Mouse (Mus musculus) hindbrain, embryonic 13.5 days (tissue): ENCODE measurements around the gene Ntf5. TPM values are rescaled to one million over a fixed set of nuclear protein-coding genes. Genes with fewer than 3 reads are reported as not detected.

Experiments
- ATAC-seq: fragments of 200-750 bp; cut with Nextera tagmentation; 2 replicates; pipeline ENCODE4 v1.8.0; 2017; ENCODE audit warnings: moderate TSS enrichment; ENCODE audit not compliant: low FRiP score
- H3K27ac ChIP-seq: fragments of 300-500 bp; sonication (generic); 2 replicates; pipeline ENCODE4 v1.5.1; 2015; ENCODE audit warnings: inconsistent platforms, mild to moderate bottlenecking, moderate library complexity
- H3K27me3 ChIP-seq: fragments of 300-500 bp; sonication (generic); 2 replicates; pipeline ENCODE4 v1.6.1; 2015; ENCODE audit warnings: mild to moderate bottlenecking, inconsistent platforms
- H3K36me3 ChIP-seq: fragments of 300-500 bp; sonication (generic); 2 replicates; pipeline ENCODE4 v1.6.1; 2015; ENCODE audit warnings: mild to moderate bottlenecking, inconsistent platforms
- H3K4me1 ChIP-seq: fragments of 300-500 bp; sonication (generic); replicated peaks from 2 replicates; pipeline ENCODE4 v1.6.1; 2015; ENCODE audit warnings: inconsistent platforms
- H3K4me2 ChIP-seq: fragments of 300-500 bp; sonication (generic); 2 replicates; pipeline ENCODE4 v1.6.1; 2015; ENCODE audit warnings: inconsistent platforms, mild to moderate bottlenecking, moderate library complexity
- H3K4me3 ChIP-seq: fragments of 300-500 bp; sonication (generic); 2 replicates; pipeline ENCODE4 v1.5.1; 2015; ENCODE audit warnings: mild to moderate bottlenecking, inconsistent platforms
- H3K9ac ChIP-seq: fragments of 300-500 bp; sonication (generic); 2 replicates; pipeline ENCODE4 v1.6.1; 2015; ENCODE audit warnings: mild to moderate bottlenecking, inconsistent platforms
- H3K9me3 ChIP-seq: fragments of 300-500 bp; sonication (generic); 2 replicates; pipeline ENCODE4 v1.6.1; 2016; ENCODE audit warnings: inconsistent platforms
- WGBS: fragments of 180-500 bp; shearing (Covaris S2); methylation state at CpG from one replicate; pipeline ENCODE4 v1.1.7; 2015; 5-methylcytosine and 5-hydroxymethylcytosine counted together
- polyA plus RNA-seq: library from polyadenylated mRNA; unstranded; fragments of >200 nt; fragmentation: Nextera tagmentation; extraction: Ambion mirVana; gene quantifications from 2 replicates; pipeline ENCODE4 v1.2.1, GENCODE M21; 2015

Gene Ntf5
- 0.10 and 0.19 TPM in 2 replicates for polyA plus RNA-seq

- 3% methylated on average over 41 of the region's 45 CpGs for WGBS
- H3K27me3 ChIP-seq: peaks cover 100% of the 10 kb centered on the region
- H3K4me2 ChIP-seq: peak within 1 kb of the TSS; percentile 80
- no peak within 1 kb of the TSS for H3K27ac ChIP-seq
- H3K4me3 ChIP-seq: peak within 1 kb of the TSS; percentile 52
- H3K36me3 ChIP-seq: no peaks in the 10 kb centered on the region
- peaks cover 21% of the 10 kb centered on the region for H3K4me1 ChIP-seq
- no peaks in the 10 kb centered on the region for H3K9me3 ChIP-seq
- ATAC-seq: peak; percentile 35; the same call in 1 of the 2 replicates
- H3K9ac ChIP-seq: peak within 1 kb of the TSS; percentile 76
Observed at GRCm38 (mm10) chr7:45413113-45413863, at the start of gene Ntf5. Gene Ntf5, plus strand, starts transcription at chr7:45413695.

GRCm38 (mm10) chr7:45363983-45364382, 49.5 kb upstream of the Ntf5 start:
- WGBS: 95% methylated on average over 2 of the region's 2 CpGs
- Histone ChIP-seq H3K4me2 (no peak overlapping the region), H3K4me3 (no peak overlapping the region), H3K27ac (no peak overlapping the region), H3K9me3 (no peaks in the 10 kb centered on the region), H3K4me1 (peaks cover 52% of the 10 kb centered on the region), H3K27me3 (peaks cover 50% of the 10 kb centered on the region), H3K9ac (no peak overlapping the region), H3K36me3 (peaks cover 11% of the 10 kb centered on the region)
- no peak for ATAC-seq

GRCm38 (mm10) chr7:45365742-45366651, 47.5 kb upstream of the Ntf5 start:
- peak overlapping the region; percentile 87 for H3K4me2 ChIP-seq
- H3K4me3 ChIP-seq: peak overlapping the region; percentile 79
- no peak for ATAC-seq
- H3K9ac ChIP-seq: peak overlapping the region; percentile 96
- H3K27me3 ChIP-seq: peaks cover 49% of the 10 kb centered on the region
- peak overlapping the region; percentile 92 for H3K27ac ChIP-seq
- H3K4me1 ChIP-seq: peaks cover 71% of the 10 kb centered on the region
- WGBS: 4% methylated on average over 34 of the region's 35 CpGs
- H3K36me3 ChIP-seq: 0 out of 2 replicates have a peak, but pooled peaks cover 2% of the 10 kb centered on the region
- no peaks in the 10 kb centered on the region for H3K9me3 ChIP-seq

- peak within 1 kb of the TSS; percentile 87 for H3K4me2 ChIP-seq
- no peaks in the 10 kb centered on the region for H3K9me3 ChIP-seq
- peaks cover 49% of the 10 kb centered on the region for H3K27me3 ChIP-seq
- H3K9ac ChIP-seq: peak within 1 kb of the TSS; percentile 96
- ATAC-seq: peak; percentile 37
- H3K4me3 ChIP-seq: peak within 1 kb of the TSS; percentile 79
- WGBS: under 1% methylated on average over 24 of the region's 26 CpGs
- peak within 1 kb of the TSS; percentile 92 for H3K27ac ChIP-seq
- 0 out of 2 replicates have a peak, but pooled peaks cover 2% of the 10 kb centered on the region for H3K36me3 ChIP-seq
- peaks cover 64% of the 10 kb centered on the region for H3K4me1 ChIP-seq
Observed at GRCm38 (mm10) chr7:45366652-45367019, 46.9 kb upstream of the Ntf5 start, which contains the start of gene Ppfia3. Gene Ppfia3, minus strand, starts transcription at chr7:45367019.

- Histone ChIP-seq H3K4me1 (peaks cover 58% of the 10 kb centered on the region), H3K36me3 (peaks cover 6% of the 10 kb centered on the region), H3K4me2 (peak overlapping the region; percentile 87), H3K4me3 (peak overlapping the region; percentile 79), H3K9ac (peak overlapping the region; percentile 96), H3K27me3 (peaks cover 47% of the 10 kb centered on the region), H3K27ac (peak overlapping the region; percentile 92), H3K9me3 (no peaks in the 10 kb centered on the region)
- peak; percentile 85 for ATAC-seq
- under 1% methylated on average over 70 of the region's 70 CpGs for WGBS
Observed at GRCm38 (mm10) chr7:45367020-45367880, 46.2 kb upstream of the Ntf5 start.

- peaks cover 16% of the 10 kb centered on the region for H3K36me3 ChIP-seq
- 83% methylated on average over 15 of the region's 15 CpGs for WGBS
- peaks cover 38% of the 10 kb centered on the region for H3K27me3 ChIP-seq
- H3K9ac ChIP-seq: peak overlapping the region; percentile 96
- H3K4me1 ChIP-seq: peaks cover 50% of the 10 kb centered on the region
- H3K4me3 ChIP-seq: peak overlapping the region; percentile 79
- H3K4me2 ChIP-seq: peak overlapping the region; percentile 87
- H3K9me3 ChIP-seq: no peaks in the 10 kb centered on the region
- peak overlapping the region; percentile 92; the same call in 1 of the 2 replicates for H3K27ac ChIP-seq
- ATAC-seq: no peak
Observed at GRCm38 (mm10) chr7:45368178-45368577, 45.3 kb upstream of the Ntf5 start.

- no peak overlapping the region for H3K27ac ChIP-seq
- H3K9me3 ChIP-seq: no peaks in the 10 kb centered on the region
- H3K4me3 ChIP-seq: no peak overlapping the region; the same call in 1 of the 2 replicates
- H3K36me3 ChIP-seq: peaks cover 22% of the 10 kb centered on the region
- WGBS: 71% methylated on average over 16 of the region's 16 CpGs
- H3K9ac ChIP-seq: peak overlapping the region; percentile 74
- peaks cover 47% of the 10 kb centered on the region for H3K4me1 ChIP-seq
- ATAC-seq: no peak
- peak overlapping the region; percentile 90 for H3K4me2 ChIP-seq
- peaks cover 28% of the 10 kb centered on the region for H3K27me3 ChIP-seq
Observed at GRCm38 (mm10) chr7:45369022-45369745, 44.3 kb upstream of the Ntf5 start.

- Histone ChIP-seq H3K9ac (peak overlapping the region; percentile 74), H3K9me3 (no peaks in the 10 kb centered on the region), H3K4me1 (peaks cover 41% of the 10 kb centered on the region), H3K36me3 (peaks cover 27% of the 10 kb centered on the region), H3K4me2 (peak overlapping the region; percentile 90), H3K27me3 (peaks cover 24% of the 10 kb centered on the region), H3K27ac (no peak overlapping the region), H3K4me3 (peak overlapping the region; percentile 50)
- 10% methylated on average over 51 of the region's 52 CpGs for WGBS
- ATAC-seq: peak; percentile 12; the same call in 1 of the 2 replicates
Observed at GRCm38 (mm10) chr7:45369836-45370474, 43.5 kb upstream of the Ntf5 start.

- Histone ChIP-seq H3K36me3 (peaks cover 33% of the 10 kb centered on the region), H3K9ac (peak within 1 kb of the TSS; percentile 74), H3K9me3 (no peaks in the 10 kb centered on the region), H3K27me3 (peaks cover 19% of the 10 kb centered on the region), H3K4me2 (peak within 1 kb of the TSS; percentile 90), H3K4me1 (peaks cover 34% of the 10 kb centered on the region), H3K27ac (no peak within 1 kb of the TSS), H3K4me3 (peak within 1 kb of the TSS; percentile 50)
- peak; percentile 44 for ATAC-seq
- WGBS: 13% methylated on average over 28 of the region's 28 CpGs
Observed at GRCm38 (mm10) chr7:45370475-45371311, 42.8 kb upstream of the Ntf5 start, which contains the start of gene Lin7b. Gene Lin7b, minus strand, starts transcription at chr7:45370583.

- WGBS: 91% methylated on average over 5 of the region's 5 CpGs
- H3K27me3 ChIP-seq: peaks cover 19% of the 10 kb centered on the region
- no peak overlapping the region for H3K9ac ChIP-seq
- peaks cover 50% of the 10 kb centered on the region for H3K36me3 ChIP-seq
- H3K4me3 ChIP-seq: no peak overlapping the region
- no peak overlapping the region for H3K4me2 ChIP-seq
- peaks cover 31% of the 10 kb centered on the region for H3K4me1 ChIP-seq
- no peaks in the 10 kb centered on the region for H3K9me3 ChIP-seq
- no peak for ATAC-seq
- no peak overlapping the region for H3K27ac ChIP-seq
Observed at GRCm38 (mm10) chr7:45372371-45372770, 41.1 kb upstream of the Ntf5 start.
